ENCODE assay signal across 8 mouse cellular contexts in genomic region chr6:42372816-42373547, GRCm38 (mm10). TPM values are rescaled to one million over a fixed set of nuclear protein-coding genes. Genes with fewer than 3 reads are reported as not detected.
A peak's percentile ranks its signal among the peaks of the same experiment; 100 is the strongest.
DNase-seq lines count a peak whose midpoint lies in the region; ATAC-seq lines count a peak whose summit lies in the region.

Epha1 (minus strand) TSS chr6:42373268.

- H3K4me3 ChIP-seq in forebrain, embryonic 15.5 days, result peak within 1 kb of the TSS; percentile 43
- H3K4me3 ChIP-seq in intestine, embryonic 15.5 days (replicated peaks), result peak within 1 kb of the TSS; percentile 62
- H3K4me3 ChIP-seq in liver, embryonic 15.5 days (replicated peaks), result peak within 1 kb of the TSS; percentile 55

- peak within 1 kb of the TSS; percentile 91 for H3K4me2 ChIP-seq in forebrain, embryonic 15.5 days (replicated peaks)
- H3K4me2 ChIP-seq in intestine, embryonic 15.5 days (replicated peaks), result peak within 1 kb of the TSS; percentile 91
- H3K4me2 ChIP-seq in liver, embryonic 15.5 days, result peak within 1 kb of the TSS; percentile 68

- H3K9me3 ChIP-seq in forebrain, embryonic 15.5 days, result no peaks in the 10 kb centered on the region
- H3K9me3 ChIP-seq in intestine, embryonic 15.5 days, result no peaks in the 10 kb centered on the region
- H3K9me3 ChIP-seq in liver, embryonic 15.5 days (replicated peaks), result no peaks in the 10 kb centered on the region

- H3K36me3 ChIP-seq in forebrain, embryonic 15.5 days, result no peaks in the 10 kb centered on the region
- no peaks in the 10 kb centered on the region for H3K36me3 ChIP-seq in intestine, embryonic 15.5 days
- H3K36me3 ChIP-seq in liver, embryonic 15.5 days (replicated peaks), result no peaks in the 10 kb centered on the region

- peak; percentile 69 for DNase-seq in 416B (ENCODE audit: low read depth)
- DNase-seq in CD8-positive naive resting alpha-beta T cell, adult 2 months (ENCODE audit: low read depth in 2 of 2, low spot score in 2 of 2), result peak; percentile 50 to 63
- peak; percentile 62 for DNase-seq in cerebellum, adult 11 months
- DNase-seq in neural tube, embryonic 10.5 days (ENCODE audit: extremely low spot score, low spot score), result peak; percentile 69
- DNase-seq in Muller cell, postnatal 12 days (ENCODE audit: inconsistent ontology term), result no peak

- 0 out of 2 replicates have a peak, but pooled peaks cover 3% of the 10 kb centered on the region for H3K27me3 ChIP-seq in forebrain, embryonic 15.5 days
- no peaks in the 10 kb centered on the region for H3K27me3 ChIP-seq in intestine, embryonic 15.5 days (replicated peaks)
- H3K27me3 ChIP-seq in liver, embryonic 15.5 days, result peaks cover 4% of the 10 kb centered on the region; the same call in 1 of the 2 replicates

- H3K9ac ChIP-seq in forebrain, embryonic 15.5 days (replicated peaks), result peak within 1 kb of the TSS; percentile 36; the same call in 1 of the 2 replicates
- peak within 1 kb of the TSS; percentile 65 for H3K9ac ChIP-seq in intestine, embryonic 15.5 days
- H3K9ac ChIP-seq in liver, embryonic 15.5 days, result peak within 1 kb of the TSS; percentile 39; the same call in 1 of the 2 replicates

- ATAC-seq in forebrain, embryonic 15.5 days (replicated peaks), result peak; percentile 71
- ATAC-seq in intestine, embryonic 15.5 days, result peak; percentile 96
- peak; percentile 82 for ATAC-seq in liver, embryonic 15.5 days (ENCODE audit: insufficient read depth)

- H3K27ac ChIP-seq in forebrain, embryonic 15.5 days (replicated peaks), result no peak within 1 kb of the TSS
- H3K27ac ChIP-seq in intestine, embryonic 15.5 days, result no peak within 1 kb of the TSS
- H3K27ac ChIP-seq in liver, embryonic 15.5 days (replicated peaks), result peak within 1 kb of the TSS; percentile 78

- WGBS in forebrain, embryonic 15.5 days, result under 1% methylated on average over 36 of the region's 36 CpGs
- under 1% methylated on average over 36 of the region's 36 CpGs for WGBS in intestine, embryonic 15.5 days
- 1% methylated on average over 36 of the region's 36 CpGs for WGBS in liver, embryonic 15.5 days (ENCODE audit: insufficient replicate concordance)

- H3K4me1 ChIP-seq in forebrain, embryonic 15.5 days, result peaks cover 14% of the 10 kb centered on the region
- H3K4me1 ChIP-seq in intestine, embryonic 15.5 days (replicated peaks), result peaks cover 28% of the 10 kb centered on the region
- H3K4me1 ChIP-seq in liver, embryonic 15.5 days (replicated peaks), result peaks cover 12% of the 10 kb centered on the region; the same call in 1 of the 2 replicates

RNA-seq across cellular contexts. Expression of gene Epha1, which starts in this region (rescaled TPM):
- polyA plus RNA-seq in forebrain, embryonic 15.5 days (2015; fragmentation: Nextera tagmentation; extraction: Ambion mirVana), result 0.14 and 0.20 TPM in 2 replicates
- 7.6 TPM in 2 replicates for polyA plus RNA-seq in intestine, embryonic 15.5 days (2015; fragmentation: Nextera tagmentation; extraction: Ambion mirVana)
- polyA plus RNA-seq in liver, embryonic 15.5 days (2015; fragmentation: Nextera tagmentation; extraction: Ambion mirVana), result 6.2 and 6.7 TPM in 2 replicates

Comparison
In these comparisons a context has a peak if more than half of its experiments do, and no peak if none do; other contexts are left out.
1. Peak in ATAC-seq, H3K4me3 ChIP-seq, H3K9ac ChIP-seq and H3K4me2 ChIP-seq in forebrain, embryonic 15.5 days; RNA of the gene not detected or under 1 TPM.